Mouse (Mus musculus): ENCODE measurements around the gene Zfp663.

Zfp663 gene

GRCm38 (mm10) chr2:165367868-165368439 is 575 bp downstream of the Zfp663 start:
- no peak for DNase-seq (ENCODE audit: low spot score)

- DNase-seq (ENCODE audit: low spot score) = no peak
Observed at GRCm38 (mm10) chr2:165367047-165367520, 1.4 kb downstream of the Zfp663 start.

- DNase-seq (ENCODE audit: low spot score) = peak; percentile 60
Observed at GRCm38 (mm10) chr2:165364334-165365091, 4.0 kb downstream of the Zfp663 start.

- DNase-seq (ENCODE audit: low spot score) = no peak
Observed at GRCm38 (mm10) chr2:165363282-165363681, 5.2 kb downstream of the Zfp663 start.

GRCm38 (mm10) chr2:165360861-165361260 is 7.7 kb downstream of the Zfp663 start:
- DNase-seq (ENCODE audit: low spot score) = peak; percentile 73

GRCm38 (mm10) chr2:165351828-165352513 is 16.6 kb downstream of the Zfp663 start:
- no peak for DNase-seq (ENCODE audit: low spot score)

GRCm38 (mm10) chr2:165349466-165349865 is 19.1 kb downstream of the Zfp663 start:
- DNase-seq (ENCODE audit: low spot score) = no peak

GRCm38 (mm10) chr2:165346180-165346579 is 22.3 kb downstream of the Zfp663 start:
- DNase-seq (ENCODE audit: low spot score) = no peak

- DNase-seq (ENCODE audit: low spot score) = no peak
Observed at GRCm38 (mm10) chr2:165337191-165337590, 31.3 kb downstream of the Zfp663 start.

GRCm38 (mm10) chr2:165332610-165333210 is 35.8 kb downstream of the Zfp663 start:
- no peak for DNase-seq (ENCODE audit: low spot score)

GRCm38 (mm10) chr2:165329703-165330102 is 38.8 kb downstream of the Zfp663 start:
- DNase-seq (ENCODE audit: low spot score) = no peak

- DNase-seq (ENCODE audit: low spot score) = no peak
Observed at GRCm38 (mm10) chr2:165328746-165329145, 39.8 kb downstream of the Zfp663 start.

GRCm38 (mm10) chr2:165327386-165327785 is 41.1 kb downstream of the Zfp663 start:
- no peak for DNase-seq (ENCODE audit: low spot score)

- peak; percentile 99 for DNase-seq (ENCODE audit: low spot score)
Observed at GRCm38 (mm10) chr2:165326304-165327190, 42.0 kb downstream of the Zfp663 start, which contains the start of gene Elmo2. Gene Elmo2, minus strand, starts transcription at chr2:165326479.

- DNase-seq (ENCODE audit: low spot score) = no peak
Observed at GRCm38 (mm10) chr2:165325521-165326303, 42.8 kb downstream of the Zfp663 start.

- DNase-seq (ENCODE audit: low spot score) = no peak
Observed at GRCm38 (mm10) chr2:165323928-165324327, 44.6 kb downstream of the Zfp663 start.

- DNase-seq (ENCODE audit: low spot score) = no peak
Observed at GRCm38 (mm10) chr2:165323484-165323883, 45.0 kb downstream of the Zfp663 start.

- no peak for DNase-seq (ENCODE audit: low spot score)
Observed at GRCm38 (mm10) chr2:165321981-165322735, 46.4 kb downstream of the Zfp663 start.

- no peak for DNase-seq (ENCODE audit: low spot score)
Observed at GRCm38 (mm10) chr2:165321381-165321888, 47.1 kb downstream of the Zfp663 start.

All from layer of hippocampus, adult 11-12 months (tissue).